Mouse (Mus musculus): ENCODE results near the gene Dbt. TPM values are rescaled to one million over a fixed set of nuclear protein-coding genes. Genes with fewer than 3 reads are reported as not detected.

The Dbt gene
- polyA plus RNA-seq, 1 experiment = 37.6 TPM

- H3K4me3 ChIP-seq (ENCODE audit: low read depth, low read length) = no peak overlapping the region
- H3K9ac ChIP-seq (ENCODE audit: low read depth, poor library complexity, severe bottlenecking) = no peak overlapping the region
- TF ChIP-seq CTCF (IDR thresholded peaks at IDR 0.05; ENCODE audit: low read depth, low read length) = no peak
- TF ChIP-seq EP300 (IDR thresholded peaks at IDR 0.05; ENCODE audit: insufficient read depth, low read depth, low read length) = no peak
- TF ChIP-seq POLR2A (IDR thresholded peaks at IDR 0.05; ENCODE audit: insufficient read depth, low read length) = no peak
- H3K4me1 ChIP-seq (ENCODE audit: control insufficient read depth, insufficient read depth, low read length) = no peaks in the 10 kb centered on the region
- H3K27me3 ChIP-seq (ENCODE audit: control insufficient read depth, insufficient read depth, low read length, poor library complexity, severe bottlenecking) = no peaks in the 10 kb centered on the region
- H3K36me3 ChIP-seq (ENCODE audit: control insufficient read depth, insufficient read depth, low read length, poor library complexity, severe bottlenecking) = peaks cover 53% of the 10 kb centered on the region
- H3K27ac ChIP-seq (ENCODE audit: insufficient read depth, low read length) = no peak overlapping the region
- no peaks in the 10 kb centered on the region for H3K9me3 ChIP-seq (replicated peaks; ENCODE audit: control insufficient read depth, insufficient read depth, low read length, poor library complexity, severe bottlenecking)
Observed at GRCm38 (mm10) chr3:116493658-116494057, 19.2 kb upstream of the Dbt start.

- no peak overlapping the region for H3K9ac ChIP-seq (ENCODE audit: low read depth, poor library complexity, severe bottlenecking)
- H3K27me3 ChIP-seq (ENCODE audit: control insufficient read depth, insufficient read depth, low read length, poor library complexity, severe bottlenecking) = no peaks in the 10 kb centered on the region
- H3K4me3 ChIP-seq (ENCODE audit: low read depth, low read length) = no peak overlapping the region
- TF ChIP-seq POLR2A (IDR thresholded peaks at IDR 0.05; ENCODE audit: insufficient read depth, low read length) (no peak), EP300 (IDR thresholded peaks at IDR 0.05; ENCODE audit: insufficient read depth, low read depth, low read length) (no peak), CTCF (IDR thresholded peaks at IDR 0.05; ENCODE audit: low read depth, low read length) (no peak)
- peaks cover 44% of the 10 kb centered on the region for H3K36me3 ChIP-seq (ENCODE audit: control insufficient read depth, insufficient read depth, low read length, poor library complexity, severe bottlenecking)
- H3K4me1 ChIP-seq (ENCODE audit: control insufficient read depth, insufficient read depth, low read length) = no peaks in the 10 kb centered on the region
- no peak overlapping the region for H3K27ac ChIP-seq (ENCODE audit: insufficient read depth, low read length)
- no peaks in the 10 kb centered on the region for H3K9me3 ChIP-seq (replicated peaks; ENCODE audit: control insufficient read depth, insufficient read depth, low read length, poor library complexity, severe bottlenecking)
Observed at GRCm38 (mm10) chr3:116495671-116496070, 17.2 kb upstream of the Dbt start.

GRCm38 (mm10) chr3:116507772-116508351 lies 5.0 kb upstream of the Dbt start, which contains the start of gene Rtca:
TSS of gene Rtca (minus strand) at chr3:116508208.
- peak; percentile 83 for TF ChIP-seq CTCF (IDR thresholded peaks at IDR 0.05; ENCODE audit: low read depth, low read length)
- TF ChIP-seq POLR2A (IDR thresholded peaks at IDR 0.05; ENCODE audit: insufficient read depth, low read length) = no peak
- 0 out of 2 replicates have a peak, but pooled peaks have one; percentile 42 for TF ChIP-seq EP300 (IDR thresholded peaks at IDR 0.05; ENCODE audit: insufficient read depth, low read depth, low read length)
- Histone ChIP-seq H3K9me3 (replicated peaks; ENCODE audit: control insufficient read depth, insufficient read depth, low read length, poor library complexity, severe bottlenecking) (no peaks in the 10 kb centered on the region), H3K9ac (ENCODE audit: low read depth, poor library complexity, severe bottlenecking) (peak within 1 kb of the TSS; percentile 99), H3K27ac (ENCODE audit: insufficient read depth, low read length) (no peak within 1 kb of the TSS), H3K4me3 (ENCODE audit: low read depth, low read length) (peak within 1 kb of the TSS; percentile 93), H3K27me3 (ENCODE audit: control insufficient read depth, insufficient read depth, low read length, poor library complexity, severe bottlenecking) (no peaks in the 10 kb centered on the region), H3K36me3 (ENCODE audit: control insufficient read depth, insufficient read depth, low read length, poor library complexity, severe bottlenecking) (peaks cover 17% of the 10 kb centered on the region), H3K4me1 (ENCODE audit: control insufficient read depth, insufficient read depth, low read length) (peaks cover 1% of the 10 kb centered on the region)

- Histone ChIP-seq H3K36me3 (ENCODE audit: control insufficient read depth, insufficient read depth, low read length, poor library complexity, severe bottlenecking) (no peaks in the 10 kb centered on the region), H3K4me1 (ENCODE audit: control insufficient read depth, insufficient read depth, low read length) (no peaks in the 10 kb centered on the region), H3K9me3 (replicated peaks; ENCODE audit: control insufficient read depth, insufficient read depth, low read length, poor library complexity, severe bottlenecking) (no peaks in the 10 kb centered on the region), H3K4me3 (ENCODE audit: low read depth, low read length) (no peak overlapping the region), H3K9ac (ENCODE audit: low read depth, poor library complexity, severe bottlenecking) (no peak overlapping the region), H3K27me3 (ENCODE audit: control insufficient read depth, insufficient read depth, low read length, poor library complexity, severe bottlenecking) (no peaks in the 10 kb centered on the region), H3K27ac (ENCODE audit: insufficient read depth, low read length) (no peak overlapping the region)
- TF ChIP-seq EP300 (IDR thresholded peaks at IDR 0.05; ENCODE audit: insufficient read depth, low read depth, low read length) = no peak
- TF ChIP-seq CTCF (IDR thresholded peaks at IDR 0.05; ENCODE audit: low read depth, low read length) = peak; percentile 74
- TF ChIP-seq POLR2A (IDR thresholded peaks at IDR 0.05; ENCODE audit: insufficient read depth, low read length) = no peak
Observed at GRCm38 (mm10) chr3:116512151-116512903, 543 bp upstream of the Dbt start.

- no peaks in the 10 kb centered on the region for H3K9me3 ChIP-seq (replicated peaks; ENCODE audit: control insufficient read depth, insufficient read depth, low read length, poor library complexity, severe bottlenecking)
- no peak overlapping the region for H3K4me3 ChIP-seq (ENCODE audit: low read depth, low read length)
- H3K9ac ChIP-seq (ENCODE audit: low read depth, poor library complexity, severe bottlenecking) = no peak overlapping the region
- TF ChIP-seq CTCF (IDR thresholded peaks at IDR 0.05; ENCODE audit: low read depth, low read length) (no peak), EP300 (IDR thresholded peaks at IDR 0.05; ENCODE audit: insufficient read depth, low read depth, low read length) (no peak), POLR2A (IDR thresholded peaks at IDR 0.05; ENCODE audit: insufficient read depth, low read length) (no peak)
- H3K27me3 ChIP-seq (ENCODE audit: control insufficient read depth, insufficient read depth, low read length, poor library complexity, severe bottlenecking) = no peaks in the 10 kb centered on the region
- H3K4me1 ChIP-seq (ENCODE audit: control insufficient read depth, insufficient read depth, low read length) = no peaks in the 10 kb centered on the region
- H3K36me3 ChIP-seq (ENCODE audit: control insufficient read depth, insufficient read depth, low read length, poor library complexity, severe bottlenecking) = no peaks in the 10 kb centered on the region; the same call in 1 of the 2 replicates
- H3K27ac ChIP-seq (ENCODE audit: insufficient read depth, low read length) = no peak overlapping the region
Observed at GRCm38 (mm10) chr3:116520141-116520761, 7.4 kb downstream of the Dbt start.

All from ES-Bruce4 (cell line).